Mouse (Mus musculus) stomach, embryonic 16.5 days (tissue): ENCODE data around the gene Lims1. TPM values are rescaled to one million over a fixed set of nuclear protein-coding genes. Genes with fewer than 3 reads are reported as not detected.

Experiments used
- polyA plus RNA-seq: library from polyadenylated mRNA; unstranded; fragments of >200 nt; fragmentation: Nextera tagmentation; extraction: Ambion mirVana; gene quantifications from 2 replicates; pipeline ENCODE4 v1.2.1, GENCODE M21; 2015

Gene Lims1
- polyA plus RNA-seq, 1 experiment from 2014 or later = 136 TPM

Other genes with a start within 250 kb of the Lims1 start
- gene AW822073, start 98.5 kb upstream of the Lims1 start, polyA plus RNA-seq = not detected in 2 replicates
- not detected in 2 replicates for gene Duxf3, start 90.8 kb upstream of the Lims1 start, polyA plus RNA-seq
- gene Gm4981, start 86.8 kb upstream of the Lims1 start, polyA plus RNA-seq = not detected in 2 replicates
- 49.7 and 67.0 TPM in 2 replicates for gene Gcc2, start 68.0 kb upstream of the Lims1 start, polyA plus RNA-seq
- 21.3 and 23.3 TPM in 2 replicates for gene Ranbp2, start 123.5 kb downstream of the Lims1 start, polyA plus RNA-seq
- 6.7 and 6.8 TPM in 2 replicates for gene Ccdc138, start 174.5 kb downstream of the Lims1 start, polyA plus RNA-seq